Mouse (Mus musculus): ENCODE measurements around the gene Cyp8b1. TPM values are rescaled to one million over a fixed set of nuclear protein-coding genes. Genes with fewer than 3 reads are reported as not detected.

Cyp8b1 gene
- total RNA-seq, 2 experiments from 2014 or later = not detected

DNA sequence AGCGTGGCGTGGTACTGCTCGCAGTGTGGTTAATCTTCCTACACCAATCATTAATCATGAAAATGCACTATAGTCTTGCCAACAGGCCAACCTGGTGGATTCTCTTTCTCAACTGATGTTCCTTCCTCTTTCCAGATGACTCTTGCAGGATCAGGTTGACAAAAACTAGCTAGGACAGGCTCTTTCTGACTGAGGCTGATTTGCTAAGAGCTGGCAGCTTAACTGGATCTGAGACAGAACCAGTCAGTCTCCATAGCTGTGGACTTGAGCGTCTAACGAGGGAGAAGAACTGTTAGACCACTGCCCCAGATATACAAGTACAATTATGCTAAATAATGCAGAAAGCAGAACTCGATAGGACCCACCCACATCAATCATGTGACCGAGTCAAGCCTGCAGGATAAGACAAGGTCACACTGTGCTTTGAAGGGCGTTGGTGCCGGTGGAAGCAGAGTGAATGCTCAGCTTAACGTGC lies 3.0 kb upstream of the Cyp8b1 start:
- peak; percentile 88 for ATAC-seq (replicated peaks; ENCODE audit: poor library complexity)

DNA sequence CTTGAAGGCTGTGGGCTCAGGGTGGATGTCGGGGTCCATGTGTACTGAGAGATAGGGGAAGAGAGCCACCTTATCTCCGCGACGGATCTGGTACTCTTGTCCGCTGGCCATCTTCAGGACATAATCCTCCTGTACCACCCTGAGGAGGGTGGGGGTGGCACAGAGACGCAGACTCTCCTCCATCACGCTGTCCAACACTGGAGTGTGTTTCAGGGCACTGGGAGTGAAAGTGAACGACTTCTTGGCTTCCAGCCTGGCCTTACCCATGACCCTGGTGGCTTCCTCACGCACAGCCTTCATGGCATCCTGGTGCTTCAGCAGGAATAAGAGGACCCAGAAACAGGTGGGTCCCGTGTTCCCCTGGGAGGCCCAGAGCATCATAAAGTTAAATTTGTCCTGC lies 1.0 kb downstream of the Cyp8b1 start:
- no peak for ATAC-seq (replicated peaks; ENCODE audit: poor library complexity)

DNA sequence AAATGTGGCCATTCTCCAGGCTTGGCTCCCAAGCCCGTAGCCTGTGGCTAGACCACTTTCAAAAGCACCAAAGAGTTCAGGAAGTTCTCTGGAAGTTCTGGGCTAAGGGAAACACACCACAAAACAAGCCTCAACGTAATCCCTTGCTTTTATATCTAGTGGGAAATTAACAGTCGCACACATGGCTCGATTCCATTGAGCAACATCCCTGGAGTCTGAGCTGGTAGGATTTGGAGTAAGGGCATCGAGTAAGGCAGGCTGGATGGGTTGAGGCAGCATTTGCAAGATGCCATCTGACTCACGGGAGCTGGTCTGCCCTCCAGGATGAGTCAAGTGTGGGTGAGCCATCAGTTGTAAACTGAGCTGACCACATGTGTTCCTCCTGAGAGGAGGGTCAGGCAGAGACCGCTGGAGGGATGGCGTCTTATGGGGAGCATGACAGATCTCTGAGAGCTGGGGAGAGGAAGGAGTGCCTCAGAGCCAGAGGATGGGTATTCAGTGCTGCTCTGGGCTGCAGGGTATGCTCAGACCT lies 1.8 kb downstream of the Cyp8b1 start:
- no peak for ATAC-seq (replicated peaks; ENCODE audit: poor library complexity)

DNA sequence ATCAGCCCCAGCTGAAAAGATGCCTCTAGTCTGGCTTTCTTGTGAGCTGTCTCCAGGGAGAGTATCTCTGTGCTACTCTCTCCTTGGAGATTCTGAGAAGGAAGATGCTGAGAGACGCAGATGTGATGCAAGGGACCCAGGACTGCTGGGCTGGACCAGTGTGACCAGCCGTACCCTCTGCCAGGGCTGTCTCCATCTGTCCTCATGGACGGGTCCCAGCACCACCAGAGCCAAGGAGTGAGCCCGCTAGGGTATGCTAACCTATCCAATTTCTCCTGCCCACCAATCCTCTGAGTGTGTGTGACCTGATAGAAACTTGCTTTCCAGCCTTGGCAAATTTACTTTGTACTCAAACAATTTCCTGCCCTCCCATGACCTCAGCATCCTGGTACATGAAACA lies 3.3 kb downstream of the Cyp8b1 start:
- ATAC-seq (replicated peaks; ENCODE audit: poor library complexity) = no peak

DNA sequence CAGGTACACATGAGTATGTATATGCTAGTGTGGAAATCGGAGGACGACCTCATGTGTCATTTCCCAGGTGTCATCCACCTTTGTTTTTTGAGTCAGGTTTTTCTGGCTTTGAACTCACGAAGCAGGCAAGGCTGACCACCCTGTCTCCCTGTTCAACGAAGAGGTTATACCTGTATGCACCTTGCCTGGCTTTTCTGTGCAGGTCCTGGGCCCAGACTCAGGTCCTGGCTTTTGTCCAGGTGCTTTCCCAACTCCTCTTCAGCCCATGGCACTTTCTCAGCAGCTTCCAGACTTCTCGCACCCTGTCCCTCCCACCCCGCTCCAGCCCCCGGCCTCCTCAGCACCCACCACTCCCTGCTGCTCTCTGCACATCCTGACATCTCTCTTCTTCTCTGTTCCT lies 4.9 kb downstream of the Cyp8b1 start:
- ATAC-seq (replicated peaks; ENCODE audit: poor library complexity) = no peak

DNA sequence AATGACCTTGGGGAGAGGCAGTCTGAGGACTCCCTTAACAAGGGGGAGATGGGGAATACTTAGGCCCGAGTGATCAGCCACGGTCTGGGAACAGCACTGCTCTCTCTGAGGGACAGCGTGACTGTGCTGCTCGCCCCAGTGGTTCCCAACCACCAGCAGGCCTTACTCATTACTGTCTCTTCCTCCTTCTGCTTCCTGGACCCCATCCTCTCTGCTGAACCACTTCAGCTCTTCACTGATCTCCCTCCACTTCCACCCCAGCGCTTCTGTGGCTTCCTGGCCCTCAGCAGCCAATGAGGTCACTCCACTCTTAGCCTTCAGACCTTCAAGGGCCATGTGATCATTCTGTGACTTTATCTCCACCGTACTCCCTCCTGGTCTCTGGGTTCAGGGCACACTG lies 6.5 kb downstream of the Cyp8b1 start:
- ATAC-seq (replicated peaks; ENCODE audit: poor library complexity) = peak; percentile 82

DNA sequence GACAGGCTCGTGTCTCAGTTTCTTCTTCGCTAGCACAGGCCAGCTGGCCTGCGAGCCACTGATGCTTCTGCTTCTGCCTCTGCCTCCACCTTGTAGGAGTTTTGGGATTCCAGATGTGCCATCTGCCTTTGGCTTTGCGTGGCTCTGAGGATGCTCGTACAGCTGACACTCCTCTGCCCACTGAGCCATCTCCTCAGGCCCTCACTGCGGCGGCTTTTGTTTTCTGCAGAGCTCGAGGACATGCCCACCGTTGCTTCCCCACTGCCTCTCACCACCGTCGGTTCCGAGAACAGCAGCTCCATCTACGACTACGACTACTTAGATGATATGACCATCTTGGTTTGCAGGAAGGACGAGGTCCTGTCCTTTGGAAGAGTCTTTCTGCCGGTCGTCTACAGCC lies 7.8 kb downstream of the Cyp8b1 start:
- ATAC-seq (replicated peaks; ENCODE audit: poor library complexity) = no peak

DNA sequence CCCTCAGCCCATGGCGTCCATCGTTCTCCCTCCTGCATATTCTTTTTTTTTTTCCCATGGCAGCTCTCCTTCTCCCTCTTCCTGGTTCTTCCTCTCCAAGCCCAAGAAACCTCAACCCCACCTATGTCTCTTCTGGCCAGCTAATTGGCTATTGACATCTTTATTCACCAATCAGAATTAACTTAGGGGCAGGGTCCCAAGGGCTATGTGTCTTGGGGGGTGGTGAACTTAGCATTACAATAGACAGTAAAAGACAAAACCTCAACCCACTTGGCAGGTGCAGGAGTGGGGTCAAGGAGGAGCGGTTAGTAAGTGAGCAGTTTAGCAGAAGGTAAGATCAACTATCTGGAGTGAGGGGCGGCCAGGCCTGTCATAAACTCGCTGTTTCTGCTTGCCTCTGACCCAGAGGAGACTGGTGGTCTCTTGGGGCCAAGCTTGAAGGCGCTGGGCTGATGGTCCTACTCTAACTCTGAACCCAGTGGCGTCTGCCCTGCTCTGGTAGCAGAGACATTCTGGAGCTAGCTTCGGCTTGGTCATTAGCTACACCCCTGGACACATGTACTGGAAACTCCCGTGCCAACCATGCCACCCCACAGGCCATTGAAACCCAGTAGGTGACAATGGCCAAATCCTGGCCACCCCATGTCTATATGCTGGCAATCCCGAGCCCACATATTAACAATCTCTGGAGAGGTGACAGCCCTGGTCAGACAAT lies 8.6 kb downstream of the Cyp8b1 start:
- ATAC-seq (replicated peaks; ENCODE audit: poor library complexity) = no peak

DNA sequence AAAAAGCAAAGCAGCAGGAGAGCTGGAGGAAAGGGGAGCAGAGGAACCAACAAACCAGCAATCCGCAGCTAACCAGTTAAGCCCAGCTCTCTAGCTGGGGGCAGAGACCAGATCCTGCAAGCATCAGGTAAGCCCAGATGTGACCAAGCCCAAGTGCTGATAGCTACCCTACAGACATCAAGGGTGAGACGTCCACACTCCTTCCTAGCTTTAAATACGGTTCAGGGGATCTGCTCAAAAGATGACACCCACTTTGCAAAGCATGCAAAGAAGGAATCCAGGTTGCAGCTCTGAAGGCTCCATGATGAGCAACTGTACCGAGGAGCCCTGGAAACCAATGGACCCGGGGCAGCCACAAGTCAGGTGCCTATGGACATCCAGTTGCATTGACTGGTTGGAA lies 9.6 kb downstream of the Cyp8b1 start:
- no peak for ATAC-seq (replicated peaks; ENCODE audit: poor library complexity)

DNA sequence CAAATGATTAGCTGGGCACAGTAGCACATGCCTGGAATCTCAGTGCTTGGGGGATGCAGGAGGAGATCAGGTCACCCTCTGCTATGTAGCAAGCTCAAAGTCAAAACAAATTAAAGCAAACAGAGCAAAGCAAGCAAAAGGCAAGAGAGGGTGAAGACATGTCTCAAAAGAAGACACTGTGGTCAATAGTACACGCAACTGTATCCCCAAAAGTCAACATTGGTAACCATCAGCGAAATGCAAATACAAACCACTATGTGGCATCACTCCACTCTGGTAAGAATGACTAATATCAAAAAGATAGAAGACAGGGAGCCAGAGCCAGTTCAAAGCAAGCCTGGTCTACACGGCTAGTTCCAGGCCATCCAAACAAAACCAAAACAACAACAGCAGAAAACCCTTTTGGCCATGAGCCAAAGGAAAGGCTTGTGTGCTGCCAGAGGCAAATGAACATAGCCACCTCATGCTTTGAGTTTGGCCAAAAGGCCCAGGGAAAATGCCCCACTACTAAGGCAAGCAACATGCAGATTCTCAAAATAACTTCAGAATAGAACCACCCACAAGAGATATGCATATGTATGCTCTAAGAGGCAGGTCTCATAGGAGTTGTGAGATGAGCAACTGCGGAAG lies 10.4 kb downstream of the Cyp8b1 start:
- ATAC-seq (replicated peaks; ENCODE audit: poor library complexity) = no peak

DNA sequence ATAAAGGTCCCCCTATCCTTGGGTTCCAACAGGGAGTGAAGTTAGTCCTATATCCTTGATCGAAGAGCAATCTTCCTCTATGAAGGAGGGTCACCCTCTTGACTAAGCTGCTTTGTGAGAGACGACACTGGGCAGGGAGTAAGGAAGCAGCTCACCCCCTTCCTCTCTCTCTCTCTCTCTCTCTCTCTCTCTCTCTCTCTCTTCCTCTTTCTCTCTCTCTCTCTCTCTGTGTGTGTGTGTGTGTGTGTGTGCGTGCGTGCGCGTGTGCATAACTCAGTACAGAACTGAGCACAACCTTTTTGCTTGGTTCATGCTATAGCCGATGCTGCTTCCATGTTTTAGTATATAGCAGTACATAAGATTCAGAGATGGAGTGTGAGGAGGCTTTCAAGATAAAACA lies 11.2 kb downstream of the Cyp8b1 start:
- ATAC-seq (replicated peaks; ENCODE audit: poor library complexity) = peak; percentile 27; the same call in 1 of the 2 replicates

DNA sequence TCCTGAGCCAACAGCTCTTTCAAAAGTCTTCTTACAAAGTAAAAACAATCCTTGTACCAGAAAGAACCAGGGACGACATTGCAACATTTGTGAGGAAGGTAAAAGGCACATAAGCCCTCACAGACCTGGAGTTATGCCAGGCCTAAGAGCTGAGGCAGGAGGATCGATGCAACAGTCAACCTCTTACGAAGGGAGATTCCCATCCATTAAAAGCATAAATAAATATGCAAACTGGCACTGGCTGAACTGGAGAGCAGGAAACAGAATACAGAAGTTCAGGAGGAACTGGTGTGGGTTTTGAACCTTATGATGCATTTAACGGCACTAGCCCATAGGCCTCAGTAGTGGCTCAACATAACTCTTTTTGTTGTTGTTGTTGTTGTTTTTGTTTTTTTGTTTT lies 11.8 kb downstream of the Cyp8b1 start:
- ATAC-seq (replicated peaks; ENCODE audit: poor library complexity) = no peak; the same call in 1 of the 2 replicates

DNA sequence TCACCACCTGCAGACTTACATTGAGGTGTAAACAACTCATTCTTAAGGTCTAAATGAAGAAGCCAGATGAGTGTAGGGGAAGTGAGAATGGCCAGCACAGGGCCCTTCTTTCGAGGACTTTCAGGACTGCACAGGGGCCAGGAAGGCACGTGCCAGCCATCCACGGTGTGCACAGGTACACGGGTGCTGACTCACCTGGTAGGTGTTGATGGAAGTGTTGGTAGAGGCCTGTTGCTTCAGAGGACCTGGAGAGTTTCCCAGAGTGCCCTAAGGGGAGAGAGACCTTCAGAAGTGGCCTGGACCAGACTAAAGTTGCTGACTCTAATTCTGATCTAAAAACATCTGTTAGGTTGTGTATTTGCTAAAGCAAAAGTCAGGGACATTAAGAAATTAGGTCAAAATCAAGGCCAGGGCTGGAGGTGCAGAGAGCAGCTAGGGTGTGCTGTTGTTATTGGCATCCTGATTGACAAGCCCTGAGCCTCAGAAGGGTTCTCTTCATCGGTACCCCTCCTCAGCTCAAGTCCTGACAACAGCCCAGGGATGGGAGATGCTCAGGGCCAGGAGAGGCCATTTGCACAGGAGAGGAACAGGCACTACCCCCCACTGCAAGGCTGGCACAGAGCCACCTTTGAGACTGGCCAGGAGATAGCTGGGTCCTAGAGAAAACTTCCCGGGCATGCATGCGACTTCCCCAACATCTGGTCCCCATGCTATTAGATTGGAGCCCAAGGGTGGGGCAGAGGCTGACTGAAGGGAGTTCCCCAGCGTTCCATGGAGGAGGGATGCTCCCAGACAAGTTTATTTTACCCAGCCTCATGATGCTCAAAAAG lies 12.4 kb downstream of the Cyp8b1 start:
- no peak for ATAC-seq (replicated peaks; ENCODE audit: poor library complexity)

DNA sequence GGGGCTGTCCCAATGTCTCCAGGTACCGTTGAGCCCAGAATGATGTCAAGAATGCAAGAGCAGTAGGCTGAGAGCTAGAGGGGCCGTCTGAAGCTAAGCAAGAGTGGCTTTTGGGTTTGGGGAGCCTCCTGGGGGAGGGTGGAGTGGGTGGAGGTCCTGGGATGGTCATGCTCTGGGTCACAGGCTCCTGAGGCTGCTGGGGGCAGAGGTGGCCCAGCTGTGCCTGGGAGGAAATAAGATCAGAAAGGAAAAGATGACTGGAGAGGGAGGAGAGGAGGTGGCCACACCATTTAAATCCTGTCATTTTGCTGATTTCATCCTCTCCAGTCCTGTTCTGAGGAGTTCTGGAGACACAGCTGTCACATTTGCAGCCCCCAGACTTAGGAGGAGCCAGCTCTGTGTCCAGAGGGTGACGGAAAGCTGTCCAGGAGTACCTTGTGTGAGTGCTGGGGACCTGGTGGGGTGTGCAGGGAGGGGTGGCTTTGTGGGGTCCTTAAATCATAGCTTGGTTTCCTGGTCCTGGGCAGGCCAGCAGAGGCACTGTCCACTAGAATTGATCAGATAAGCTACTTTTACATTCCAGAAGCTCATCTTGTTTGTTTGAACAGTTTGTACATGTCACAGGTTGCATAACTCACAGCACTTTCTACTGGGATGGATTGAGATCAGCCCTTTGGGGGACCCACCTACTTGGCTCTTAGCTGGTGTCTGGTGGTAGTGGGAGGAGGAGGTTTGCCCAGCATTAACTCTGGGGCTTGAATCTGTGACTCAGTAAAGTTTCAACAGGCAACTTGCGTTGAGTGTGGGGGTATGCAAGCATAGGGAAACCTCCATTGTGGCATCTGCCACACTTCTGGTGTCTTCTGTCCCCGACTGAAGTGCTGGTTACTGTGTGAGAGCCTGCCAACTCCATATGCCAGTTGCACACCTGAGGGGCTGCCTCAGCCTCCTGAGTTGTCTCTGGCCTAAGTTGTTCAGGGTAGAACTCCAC lies 14.1 kb downstream of the Cyp8b1 start:
- no peak for ATAC-seq (replicated peaks; ENCODE audit: poor library complexity)

DNA sequence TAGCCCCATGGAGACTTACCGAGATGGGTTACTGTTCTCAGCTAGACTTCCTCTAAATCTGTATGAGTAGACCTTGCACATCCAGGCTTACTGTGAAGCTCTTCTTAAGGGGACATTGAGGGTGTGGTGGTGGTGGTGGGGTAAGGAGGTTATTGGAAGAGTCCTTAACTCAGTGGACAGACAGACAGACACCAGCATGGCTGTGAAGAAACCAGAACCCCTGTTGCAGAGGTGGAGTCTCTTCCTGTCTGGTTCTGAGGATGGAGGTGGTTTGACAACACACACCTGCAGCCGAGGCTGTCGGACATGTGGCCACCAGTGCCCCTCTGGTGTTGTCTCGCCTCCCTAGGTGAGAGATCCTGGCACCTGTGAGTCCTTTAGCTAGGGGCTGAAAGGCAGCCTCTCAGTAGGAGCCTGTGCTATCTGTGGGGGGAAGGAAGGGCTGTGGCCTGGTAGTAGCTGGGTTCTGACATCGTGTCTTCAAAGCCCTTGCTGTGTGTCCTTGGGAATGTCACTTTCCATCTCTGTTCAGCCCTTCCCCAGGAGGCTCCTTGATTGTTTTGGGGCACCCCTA lies 15.7 kb downstream of the Cyp8b1 start:
- ATAC-seq (replicated peaks; ENCODE audit: poor library complexity) = 0 out of 2 replicates have a peak, but pooled peaks have one; percentile 27

DNA sequence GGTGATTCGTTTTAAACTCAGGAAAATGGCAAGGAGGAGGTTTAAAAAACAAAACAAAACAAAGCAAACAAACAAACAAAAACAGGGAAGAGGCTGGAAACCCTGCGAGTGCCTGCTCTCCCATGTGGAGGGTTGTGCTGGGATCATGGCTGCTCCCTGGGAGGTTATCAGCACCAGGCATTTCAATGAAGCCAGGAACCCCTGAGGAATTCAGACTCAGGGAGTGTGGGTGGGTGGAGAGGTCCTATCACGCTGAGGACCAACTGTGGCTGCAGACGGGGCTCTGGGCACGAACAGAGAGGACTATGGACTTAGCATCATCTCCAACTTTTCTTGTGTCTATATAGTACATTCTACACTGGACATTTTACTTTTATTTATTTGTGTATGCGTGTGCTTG lies 16.8 kb downstream of the Cyp8b1 start:
- ATAC-seq (replicated peaks; ENCODE audit: poor library complexity) = no peak

DNA sequence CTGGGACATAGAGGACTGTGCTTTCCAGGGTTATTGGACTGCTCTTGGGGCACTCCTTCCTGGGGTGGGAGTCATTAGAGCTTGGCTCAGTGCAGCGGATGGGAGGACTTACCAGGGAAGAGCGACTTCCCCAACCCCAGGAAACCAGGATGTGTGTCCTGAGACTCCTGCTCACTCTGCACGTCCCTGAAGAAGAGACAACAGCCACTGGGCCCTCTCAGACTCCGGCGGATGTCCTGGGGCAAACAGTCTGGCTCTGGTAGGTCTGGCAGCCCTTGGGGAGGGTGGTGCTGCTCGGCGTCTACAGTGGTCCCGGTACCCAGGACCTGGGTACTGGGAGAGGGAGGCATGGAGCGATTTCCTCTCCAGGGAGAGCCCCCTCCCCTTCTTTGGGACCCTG lies 17.9 kb downstream of the Cyp8b1 start, which contains the start of gene Ackr2:
Ackr2 (plus strand) TSS at position 111 of the 400 bp plus-strand sequence.
- no peak for ATAC-seq (replicated peaks; ENCODE audit: poor library complexity)

DNA sequence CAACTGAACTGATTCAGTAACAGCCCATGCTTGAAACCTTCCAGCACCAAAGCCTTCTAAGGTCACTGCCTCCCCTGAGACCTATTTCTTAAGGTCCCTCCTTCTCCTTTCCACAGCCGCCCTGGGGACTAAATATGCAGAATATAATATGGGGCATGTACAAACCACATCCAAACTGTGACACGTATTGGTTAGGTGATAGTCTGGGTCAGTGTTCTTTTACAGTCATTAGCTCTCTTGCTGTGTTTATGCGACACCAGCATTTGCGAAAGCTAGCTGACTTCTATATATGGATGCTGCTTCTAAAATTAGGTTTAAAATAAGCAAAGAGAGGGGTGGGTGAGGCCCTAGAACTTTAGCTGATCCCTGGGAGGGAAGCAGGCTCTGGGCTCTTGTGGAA lies 19.3 kb downstream of the Cyp8b1 start:
- ATAC-seq (replicated peaks; ENCODE audit: poor library complexity) = no peak

DNA sequence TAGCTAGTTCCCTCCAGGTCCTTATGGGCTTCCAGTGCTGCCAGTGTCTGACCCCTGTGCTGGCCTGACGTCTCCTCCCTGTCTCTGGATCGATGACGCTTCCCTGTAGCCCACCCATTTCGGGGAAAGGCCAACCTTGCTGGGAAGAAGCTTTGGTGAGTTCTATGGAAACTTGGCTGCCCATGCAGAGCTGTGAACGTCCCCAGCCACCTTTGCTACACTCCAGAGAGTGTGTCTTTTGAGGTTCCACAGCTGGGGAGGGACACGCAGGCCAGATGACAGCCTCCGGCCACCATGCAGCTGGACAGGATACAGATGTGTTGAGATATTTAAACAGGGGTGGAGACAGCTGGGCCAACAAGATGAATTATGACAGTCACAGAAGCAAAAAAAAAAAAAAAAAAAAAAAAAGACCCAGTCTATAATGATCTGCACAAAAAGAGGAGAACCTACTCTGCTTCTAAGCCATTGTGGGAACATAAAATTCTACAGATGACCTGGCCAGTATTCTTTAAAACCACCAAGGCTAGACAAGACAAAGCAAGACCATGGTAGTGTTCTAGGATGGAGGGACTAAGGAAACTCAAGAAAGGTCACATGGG lies 20.6 kb downstream of the Cyp8b1 start:
- no peak for ATAC-seq (replicated peaks; ENCODE audit: poor library complexity)
